Mouse (Mus musculus) CH12.LX (cell line): ENCODE measurements around the gene Tbx1. TPM values are rescaled to one million over a fixed set of nuclear protein-coding genes. Genes with fewer than 3 reads are reported as not detected.
A peak's percentile ranks its signal among the peaks of the same experiment; 100 is the strongest.

Experiments
- DNase-seq: peaks from one replicate; pipeline ENCODE4 v3.0.0-alpha.2; 2013; ENCODE audit errors: extremely low read depth
- H3K27ac ChIP-seq: 2 replicates; pipeline ENCODE4 v1.5.1; 2012; ENCODE audit warnings: low read depth, mild to moderate bottlenecking, control low read depth, moderate library complexity; ENCODE audit not compliant: insufficient read depth
- H3K27me3 ChIP-seq: replicated peaks from 2 replicates; pipeline ENCODE3; 2012; ENCODE audit warnings: inconsistent platforms
- H3K36me3 ChIP-seq, 2 experiments: replicated peaks in 1 of 2; 2 replicates each; pipeline versions ENCODE3 to v1.6.1; 2012; ENCODE audit warnings: inconsistent platforms in 1 of 2, low read length in 1 of 2, mild to moderate bottlenecking in 1 of 2, mixed read lengths in 1 of 2, moderate library complexity in 1 of 2; ENCODE audit not compliant: control insufficient read depth in 1 of 2, insufficient read depth in 1 of 2
- H3K4me1 ChIP-seq, 2 experiments: 2 replicates each; pipeline ENCODE4 v1.6.1; 2012; ENCODE audit warnings: inconsistent platforms in 1 of 2, moderate library complexity in 1 of 2; ENCODE audit not compliant: insufficient read depth in 2 of 2, control insufficient read depth in 1 of 2
- H3K4me2 ChIP-seq: 2 replicates; pipeline ENCODE4 v1.6.1; 2012; ENCODE audit warnings: low read depth, mild to moderate bottlenecking, control low read depth; ENCODE audit not compliant: poor library complexity, insufficient read depth, severe bottlenecking
- H3K4me3 ChIP-seq, 3 experiments: fragments of 150-350 bp in 1 of 3; sonication (generic) in 1 of 3; replicated peaks in 1 of 3; 2 replicates each; pipeline versions ENCODE3 to v1.5.1; 2011 to 2012; ENCODE audit warnings: low read depth in 2 of 3, low read length in 2 of 3, mild to moderate bottlenecking in 2 of 3, moderate library complexity in 2 of 3, control low read depth in 1 of 3, improper control_type of control experiment in 1 of 3, inconsistent platforms in 1 of 3, mixed read lengths in 1 of 3; ENCODE audit not compliant: poor library complexity in 1 of 3
- H3K79me2 ChIP-seq: replicated peaks from 2 replicates; pipeline ENCODE4 v1.6.1; 2012; ENCODE audit warnings: mild to moderate bottlenecking, moderate library complexity; ENCODE audit not compliant: control insufficient read depth, poor library complexity, insufficient read depth, severe bottlenecking; ENCODE audit errors: extremely low read depth
- H3K9ac ChIP-seq: 2 replicates; pipeline ENCODE4 v1.6.1; 2012; ENCODE audit warnings: low read depth, mild to moderate bottlenecking, control low read depth, moderate library complexity; ENCODE audit not compliant: insufficient read depth
- H3K9me3 ChIP-seq: replicated peaks from 2 replicates; pipeline ENCODE3; 2012; ENCODE audit warnings: low read length, inconsistent platforms, mixed read lengths
- BHLHE40 ChIP-seq: IDR thresholded peaks from 2 replicates; pipeline ENCODE4 v1.6.1; 2011; ENCODE audit warnings: mild to moderate bottlenecking, low read depth, low read length, improper control_type of control experiment
- CHD1 ChIP-seq: IDR thresholded peaks from 2 replicates; pipeline ENCODE4 v1.6.1; 2012; ENCODE audit warnings: low read depth, low read length, improper control_type of control experiment, inconsistent platforms
- CHD2 ChIP-seq: IDR thresholded peaks from 2 replicates; pipeline ENCODE4 v1.6.1; 2011; ENCODE audit warnings: low read length, improper control_type of control experiment
- CTCF ChIP-seq, 2 experiments: IDR thresholded peaks in 1 of 2; conservative IDR thresholded peaks in 1 of 2; 2 replicates each; pipeline ENCODE4 v1.5.1; 2011 to 2012; ENCODE audit warnings: low read depth in 2 of 2, low read length in 2 of 2, improper control_type of control experiment in 1 of 2, inconsistent platforms in 1 of 2, mild to moderate bottlenecking in 1 of 2, moderate library complexity in 1 of 2
- E2F4 ChIP-seq: IDR thresholded peaks from 2 replicates; pipeline ENCODE4 v1.6.1; 2011; ENCODE audit warnings: low read depth, low read length, improper control_type of control experiment; ENCODE audit not compliant: insufficient replicate concordance
- ELF1 ChIP-seq: IDR thresholded peaks from 2 replicates; pipeline ENCODE4 v1.6.1; 2014; ENCODE audit warnings: low read depth, mild to moderate bottlenecking, inconsistent platforms, low read length, improper control_type of control experiment
- ETS1 ChIP-seq: conservative IDR thresholded peaks from 2 replicates; pipeline ENCODE4 v1.6.1; 2012; ENCODE audit warnings: low read depth, mild to moderate bottlenecking, inconsistent platforms, low read length, improper control_type of control experiment, moderate library complexity
- JUN ChIP-seq: IDR thresholded peaks from 2 replicates; pipeline ENCODE4 v1.6.1; 2011; ENCODE audit warnings: low read depth, mild to moderate bottlenecking, low read length, improper control_type of control experiment, moderate library complexity; ENCODE audit not compliant: insufficient read depth
- KAT2A ChIP-seq: IDR thresholded peaks from 2 replicates; pipeline ENCODE4 v1.6.1; 2012; ENCODE audit warnings: low read length, improper control_type of control experiment, inconsistent platforms; ENCODE audit not compliant: insufficient replicate concordance
- MAFK ChIP-seq: IDR thresholded peaks from 2 replicates; pipeline ENCODE4 v1.6.1; 2011; ENCODE audit warnings: low read length, improper control_type of control experiment; ENCODE audit not compliant: insufficient replicate concordance
- MAX ChIP-seq: IDR thresholded peaks from 2 replicates; pipeline ENCODE4 v1.6.1; 2011; ENCODE audit warnings: low read length, improper control_type of control experiment
- MAZ ChIP-seq: IDR thresholded peaks from 2 replicates; pipeline ENCODE4 v1.6.1; 2012; ENCODE audit warnings: low read depth, mild to moderate bottlenecking, inconsistent platforms, low read length, improper control_type of control experiment, moderate library complexity
- MYC ChIP-seq: IDR thresholded peaks from 2 replicates; pipeline ENCODE4 v1.6.1; 2011; ENCODE audit warnings: low read depth, mild to moderate bottlenecking, improper control_type of control experiment, low read length
- NELFE ChIP-seq: IDR thresholded peaks from 2 replicates; pipeline ENCODE4 v1.6.1; 2011; ENCODE audit warnings: low read depth, low read length, improper control_type of control experiment
- POLR2A ChIP-seq: IDR thresholded peaks from 2 replicates; pipeline ENCODE4 v1.6.1; 2011; ENCODE audit warnings: low read depth, mild to moderate bottlenecking, improper control_type of control experiment, low read length
- RAD21 ChIP-seq: IDR thresholded peaks from 2 replicates; pipeline ENCODE4 v1.6.1; 2011; ENCODE audit warnings: low read depth, mild to moderate bottlenecking, low read length, improper control_type of control experiment, moderate library complexity
- RCOR1 ChIP-seq: conservative IDR thresholded peaks from 2 replicates; pipeline ENCODE4 v1.6.1; 2012; ENCODE audit warnings: low read depth, mild to moderate bottlenecking, inconsistent platforms, low read length, improper control_type of control experiment
- TBP ChIP-seq: conservative IDR thresholded peaks from 2 replicates; pipeline ENCODE4 v1.6.1; 2011; ENCODE audit warnings: low read depth, low read length, improper control_type of control experiment
- USF1 ChIP-seq: IDR thresholded peaks from 2 replicates; pipeline ENCODE4 v1.6.1; 2014; ENCODE audit warnings: low read depth, mild to moderate bottlenecking, inconsistent platforms, low read length, improper control_type of control experiment
- ZKSCAN1 ChIP-seq: IDR thresholded peaks from 2 replicates; pipeline ENCODE4 v1.6.1; 2012; ENCODE audit warnings: low read depth, inconsistent platforms, low read length, improper control_type of control experiment, borderline replicate concordance
- dilution Hi-C: fragments of 300-500 bp; cut with MboI; formaldehyde crosslinking; loops from 2 replicates; pipeline ENCODE4 v1.14.3; 2020; ENCODE audit warnings: low sequenced_read_pairs; ENCODE audit not compliant: extremely low pct_unique_long_range_greater_than_20kb, extremely low pct_ligation_motif_present
- in situ Hi-C: fragments of 300-500 bp; cut with MboI; formaldehyde crosslinking; loops from 3 replicates; pipeline ENCODE4 v1.14.3; 2019; ENCODE audit warnings: low sequenced_read_pairs, low pct_ligation_motif_present, low pct_unique_long_range_greater_than_20kb, mixed read lengths
- polyA plus RNA-seq: library from polyadenylated mRNA; unstranded; fragments of >175 nt; gene quantifications from 2 replicates; pipeline ENCODE4 v1.2.1, GENCODE M21; 2012; ENCODE audit warnings: low read depth; ENCODE audit not compliant: insufficient read length
- total RNA-seq, 2 experiments: library from RNA; depleted of rRNA; stranded (reverse); fragments of 300-350 nt in 1 of 2; fragments of >200 nt in 1 of 2; gene quantifications; 2 replicates each; pipeline ENCODE4 v1.2.3; 2012 to 2014

Tbx1 gene
- total and polyA plus RNA-seq, 3 experiments = 0.04 TPM; not detected in 2

- in situ Hi-C loops (no loop called here), dilution Hi-C loops (no loop called here)
- Histone ChIP-seq H3K9ac (no peak overlapping the region), H3K4me2 (no peak overlapping the region), H3K27ac (no peak overlapping the region), H3K4me1 (peaks cover 5 to 22% of the 10 kb centered on the region in 2 experiments; a peak in 3 of 4 replicates), H3K9me3 (peaks cover 2% of the 10 kb centered on the region), H3K4me3 (no peak overlapping the region), H3K79me2 (no peaks in the 10 kb centered on the region), H3K36me3 (no peaks in the 10 kb centered on the region), H3K27me3 (peaks cover 84% of the 10 kb centered on the region)
- TF ChIP-seq E2F4 (no peak), CHD2 (no peak), BHLHE40 (no peak), RAD21 (no peak), CTCF (conservative IDR thresholded peaks at IDR 0.05 in 1 of 2, IDR thresholded peaks at IDR 0.05 in 1 of 2; ENCODE audit: low read depth in 2 of 2, low read length in 2 of 2) (no peak), MAZ (no peak), POLR2A (no peak), ZKSCAN1 (no peak), JUN (no peak), MYC (no peak), NELFE (no peak), CHD1 (no peak), RCOR1 (no peak), MAFK (no peak), KAT2A (no peak), TBP (no peak), USF1 (no peak), ETS1 (no peak), MAX (no peak)
- TF ChIP-seq, all 38 proteins: peak for 0
- DNase-seq = no peak
Measured at GRCm38 (mm10) chr16:18631141-18631540, 40.7 kb upstream of the Tbx1 start.

- Histone ChIP-seq H3K4me2 (peak overlapping the region; percentile 44), H3K79me2 (no peaks in the 10 kb centered on the region), H3K4me1 (peaks cover 5 to 26% of the 10 kb centered on the region in 2 experiments; a peak in 3 of 4 replicates), H3K9ac (no peak overlapping the region), H3K9me3 (peaks cover 2% of the 10 kb centered on the region), H3K4me3 (no peak overlapping the region), H3K27me3 (peaks cover 88% of the 10 kb centered on the region), H3K36me3 (no peaks in the 10 kb centered on the region), H3K27ac (no peak overlapping the region)
- in situ Hi-C loops (no loop called here), dilution Hi-C loops (no loop called here)
- DNase-seq = no peak
- TF ChIP-seq CHD2 (no peak), ELF1 (peak; percentile 3; the same call in 1 of the 2 replicates)
Measured at GRCm38 (mm10) chr16:18630291-18630690, 39.8 kb upstream of the Tbx1 start.
